In the genomic region with DNA sequence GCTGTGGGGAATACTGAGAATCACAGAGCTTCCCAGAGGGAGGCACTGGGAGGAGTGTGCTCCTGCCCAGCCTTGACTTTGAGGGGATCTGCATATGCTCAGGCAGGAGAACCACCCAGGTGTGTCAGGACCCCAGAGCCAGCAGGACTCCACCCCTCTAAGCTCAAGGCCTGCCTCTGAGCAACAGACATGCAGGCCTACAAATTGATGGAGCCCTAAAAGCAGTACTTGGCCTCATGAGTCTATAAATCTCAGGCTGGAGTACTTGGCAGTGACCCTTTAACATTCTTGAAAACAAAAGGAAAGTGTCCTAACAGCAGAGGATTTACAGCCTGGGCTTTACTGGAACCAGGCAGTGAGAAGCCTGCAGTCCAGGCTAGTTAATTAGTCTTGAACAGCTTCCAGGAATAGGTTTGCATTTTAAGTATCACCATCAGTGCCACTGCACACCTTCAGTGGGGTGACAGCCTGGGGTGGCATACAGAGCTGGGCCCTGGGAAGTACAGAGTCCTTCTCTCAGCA, we compare ENCODE assay signal across 16 mouse cellular contexts.
DNase-seq lines count a peak whose midpoint lies in the region; ATAC-seq and TF ChIP-seq lines count a peak whose summit lies in the region.
"Had no signal": no experiment of that assay in that cellular context is flagged by ENCODE, and none has a peak within 500 bp of the region (broad histone marks: within the 10 kb centered on the region; RNA-seq: fewer than 3 reads in every experiment).

No protein-coding gene starts in this region.

- peak; percentile 65 for DNase-seq in intestine, embryonic 14.5 days (ENCODE audit: low spot score)
- DNase-seq in forebrain, embryonic 14.5 days (ENCODE audit: low spot score) = peak; percentile 84
- DNase-seq in heart, postnatal 4 days = no peak
- no peak for DNase-seq in gastrocnemius, postnatal 4 days (ENCODE audit: low spot score in 2 of 2)
- DNase-seq: adrenal gland, postnatal 36 days; cerebellum, adult 11 months; right cerebral cortex, postnatal 14 days; thymus, postnatal 14 days had no signal

- H3K9ac ChIP-seq in intestine, embryonic 14.5 days (ENCODE audit: low read length) = no peak overlapping the region
- H3K9ac ChIP-seq in intestine, postnatal 0 days (ENCODE audit: low read depth, low read length) = no peak overlapping the region
- peak overlapping the region; percentile 26; the same call in 1 of the 2 replicates for H3K9ac ChIP-seq in forebrain, embryonic 14.5 days (ENCODE audit: low read length)
- H3K9ac ChIP-seq in kidney, embryonic 15.5 days = no peak overlapping the region
- H3K9ac ChIP-seq in neural tube, embryonic 13.5 days = no peak overlapping the region
- H3K9ac ChIP-seq: hindbrain, embryonic 15.5 days; limb, embryonic 15.5 days; lung, embryonic 15.5 days had no signal

- 0 out of 2 replicates have a peak overlapping the region, but pooled peaks have one; percentile 27 for H3K27ac ChIP-seq in intestine, embryonic 14.5 days (ENCODE audit: low read depth)
- H3K27ac ChIP-seq in intestine, postnatal 0 days (ENCODE audit: low read depth, low read length) = no peak overlapping the region
- peak overlapping the region; percentile 63; the same call in 1 of the 2 replicates for H3K27ac ChIP-seq in forebrain, embryonic 14.5 days (ENCODE audit: low read depth, low read length)
- peak overlapping the region; percentile 50 for H3K27ac ChIP-seq in kidney, embryonic 15.5 days
- peak overlapping the region; percentile 55 for H3K27ac ChIP-seq in neural tube, embryonic 13.5 days (replicated peaks)
- H3K27ac ChIP-seq: limb, embryonic 15.5 days; lung, embryonic 15.5 days had no signal

- H3K4me1 ChIP-seq in intestine, embryonic 14.5 days (replicated peaks; ENCODE audit: control insufficient read depth, insufficient read depth, low read length) = peaks cover 14% of the 10 kb centered on the region
- peaks cover 7% of the 10 kb centered on the region for H3K4me1 ChIP-seq in intestine, postnatal 0 days (replicated peaks; ENCODE audit: control insufficient read depth, insufficient read depth, low read length)
- peaks cover 16% of the 10 kb centered on the region for H3K4me1 ChIP-seq in forebrain, embryonic 14.5 days (ENCODE audit: control insufficient read depth, insufficient read depth, low read length)
- peaks cover 38% of the 10 kb centered on the region for H3K4me1 ChIP-seq in kidney, embryonic 15.5 days
- H3K4me1 ChIP-seq in neural tube, embryonic 13.5 days (replicated peaks) = peaks cover 37% of the 10 kb centered on the region

- no peaks in the 10 kb centered on the region for H3K36me3 ChIP-seq in intestine, embryonic 14.5 days (ENCODE audit: control insufficient read depth, insufficient read depth, low read length)
- peaks cover 3% of the 10 kb centered on the region; the same call in 1 of the 2 replicates for H3K36me3 ChIP-seq in intestine, postnatal 0 days (ENCODE audit: control insufficient read depth, insufficient read depth)
- no peaks in the 10 kb centered on the region for H3K36me3 ChIP-seq in forebrain, embryonic 14.5 days (ENCODE audit: control insufficient read depth, insufficient read depth, low read length)
- no peaks in the 10 kb centered on the region for H3K36me3 ChIP-seq in kidney, embryonic 15.5 days
- H3K36me3 ChIP-seq in neural tube, embryonic 13.5 days = no peaks in the 10 kb centered on the region
- H3K36me3 ChIP-seq: embryonic facial prominence, embryonic 10.5 days; hindbrain, embryonic 15.5 days; limb, embryonic 15.5 days; lung, embryonic 15.5 days had no signal

- ATAC-seq in intestine, embryonic 14.5 days (replicated peaks; ENCODE audit: low FRiP score, low TSS enrichment, low read depth) = peak; percentile 70; the same call in 1 of the 2 replicates
- ATAC-seq in intestine, postnatal 0 days = no peak
- ATAC-seq in forebrain, embryonic 14.5 days = peak; percentile 81
- ATAC-seq in kidney, embryonic 15.5 days (replicated peaks; ENCODE audit: low FRiP score) = peak; percentile 80
- ATAC-seq in neural tube, embryonic 13.5 days (ENCODE audit: low read depth) = peak; percentile 57
- ATAC-seq: CD4-positive, CD25-positive, alpha-beta regulatory T cell, adult 4 months had no signal

- H3K27me3 ChIP-seq in intestine, embryonic 14.5 days (replicated peaks; ENCODE audit: control insufficient read depth, insufficient read depth, low read length) = no peaks in the 10 kb centered on the region
- H3K27me3 ChIP-seq in intestine, postnatal 0 days (replicated peaks; ENCODE audit: control insufficient read depth, insufficient read depth, low read length) = no peaks in the 10 kb centered on the region
- H3K27me3 ChIP-seq in forebrain, embryonic 14.5 days (replicated peaks; ENCODE audit: control insufficient read depth, insufficient read depth, low read length) = no peaks in the 10 kb centered on the region
- no peaks in the 10 kb centered on the region for H3K27me3 ChIP-seq in kidney, embryonic 15.5 days
- peaks cover 53% of the 10 kb centered on the region for H3K27me3 ChIP-seq in neural tube, embryonic 13.5 days
- H3K27me3 ChIP-seq: hindbrain, embryonic 15.5 days; limb, embryonic 15.5 days; lung, embryonic 15.5 days had no signal

- H3K9me3 ChIP-seq in intestine, embryonic 14.5 days (ENCODE audit: control insufficient read depth, low read length) = no peaks in the 10 kb centered on the region
- no peaks in the 10 kb centered on the region for H3K9me3 ChIP-seq in intestine, postnatal 0 days (ENCODE audit: control insufficient read depth)
- no peaks in the 10 kb centered on the region for H3K9me3 ChIP-seq in forebrain, embryonic 14.5 days (replicated peaks; ENCODE audit: control insufficient read depth, low read length)
- H3K9me3 ChIP-seq in kidney, embryonic 15.5 days (replicated peaks) = no peaks in the 10 kb centered on the region
- H3K9me3 ChIP-seq in neural tube, embryonic 13.5 days = no peaks in the 10 kb centered on the region
- H3K9me3 ChIP-seq: embryonic facial prominence, embryonic 10.5 days; hindbrain, embryonic 15.5 days; limb, embryonic 15.5 days; lung, embryonic 15.5 days had no signal

- no peak overlapping the region for H3K4me2 ChIP-seq in intestine, embryonic 14.5 days (ENCODE audit: low read length)
- no peak overlapping the region for H3K4me2 ChIP-seq in intestine, postnatal 0 days (replicated peaks; ENCODE audit: low read depth)
- no peak overlapping the region for H3K4me2 ChIP-seq in forebrain, embryonic 14.5 days (ENCODE audit: low read length)
- H3K4me2 ChIP-seq in kidney, embryonic 15.5 days = no peak overlapping the region
- no peak overlapping the region for H3K4me2 ChIP-seq in neural tube, embryonic 13.5 days
- H3K4me2 ChIP-seq: hindbrain, embryonic 15.5 days; limb, embryonic 15.5 days; lung, embryonic 15.5 days had no signal

- no peak overlapping the region for H3K4me3 ChIP-seq in intestine, embryonic 14.5 days (ENCODE audit: low read depth, low read length)
- no peak overlapping the region for H3K4me3 ChIP-seq in intestine, postnatal 0 days (ENCODE audit: low read depth, low read length)
- H3K4me3 ChIP-seq in forebrain, embryonic 14.5 days (ENCODE audit: low read depth, low read length) = no peak overlapping the region
- no peak overlapping the region for H3K4me3 ChIP-seq in kidney, embryonic 15.5 days (replicated peaks)
- no peak overlapping the region for H3K4me3 ChIP-seq in neural tube, embryonic 13.5 days
- H3K4me3 ChIP-seq: embryonic facial prominence, embryonic 10.5 days; hindbrain, embryonic 15.5 days; limb, embryonic 15.5 days; lung, embryonic 15.5 days had no signal

- TF ChIP-seq CTCF in intestine, postnatal 0 days (IDR thresholded peaks at IDR 0.05; ENCODE audit: low read depth) = no peak

Comparison
In these comparisons a context has a peak if more than half of its experiments do, and no peak if none do; other contexts are left out.
1. DNase-seq: peak in intestine, embryonic 14.5 days (single experiment) and forebrain, embryonic 14.5 days (single experiment); none in heart, postnatal 4 days (single experiment) and gastrocnemius, postnatal 4 days (0 of 2).